Mouse (Mus musculus): ENCODE data around the gene Cdc5l. TPM values are rescaled to one million over a fixed set of nuclear protein-coding genes. Genes with fewer than 3 reads are reported as not detected.

The Cdc5l gene
- total and polyA plus RNA-seq, 3 experiments: 45.2 to 69.6 (median 58.9) TPM

DNA sequence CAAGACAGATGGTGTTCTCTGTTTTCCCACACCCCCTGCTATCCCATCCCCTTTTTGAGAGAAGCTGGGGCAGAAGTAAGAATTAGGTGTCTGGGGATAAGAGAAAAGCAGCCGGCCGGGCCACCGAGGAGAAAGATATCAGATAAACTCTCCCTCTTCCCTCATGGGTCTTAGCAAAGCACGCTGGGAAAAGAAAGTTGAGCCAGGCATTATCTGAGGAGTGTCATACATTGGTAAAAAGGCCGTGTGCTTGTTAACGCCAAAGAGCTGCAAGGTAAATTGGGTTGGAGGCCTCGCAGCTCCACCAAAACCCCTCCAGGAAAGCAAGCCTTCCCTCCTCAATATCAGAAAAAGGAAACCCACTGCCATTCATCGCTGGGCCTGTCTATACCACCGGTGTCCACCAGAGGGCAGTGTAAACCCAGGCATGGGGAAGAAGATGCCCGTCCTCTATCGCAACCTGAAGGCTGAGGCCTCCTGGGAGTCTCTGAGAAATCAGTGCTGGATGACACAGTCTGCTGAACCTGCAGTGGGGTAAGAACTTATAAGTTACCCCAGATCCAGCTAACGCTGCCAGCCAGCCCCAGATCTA lies 44.8 kb upstream of the Cdc5l start:
- in situ Hi-C loops (cut with MboI; ENCODE audit: low pct_ligation_motif_present, low pct_unique_long_range_greater_than_20kb, low sequenced_read_pairs) (loop anchor here (5.0 to 25.0 kb wide), 2 partner anchors 79 to 184 kb away; partner anchors contain the start of genes Capn11 and Nfkbie), dilution Hi-C loops (cut with MboI; ENCODE audit: extremely low pct_ligation_motif_present, extremely low pct_unique_long_range_greater_than_20kb, low sequenced_read_pairs) (no loop called here)
- H3K4me2 ChIP-seq (ENCODE audit: insufficient read depth, low read depth, poor library complexity, severe bottlenecking): no peak overlapping the region
- peaks cover 6% of the 10 kb centered on the region for H3K27me3 ChIP-seq (replicated peaks)
- H3K79me2 ChIP-seq (replicated peaks; ENCODE audit: control insufficient read depth, extremely low read depth, insufficient read depth, poor library complexity, severe bottlenecking): no peaks in the 10 kb centered on the region
- peaks cover 0 to 29% of the 10 kb centered on the region in 2 experiments; a peak in 2 of 4 replicates for H3K4me1 ChIP-seq (ENCODE audit: control insufficient read depth in 1 of 2, insufficient read depth in 2 of 2)
- peak; percentile 85 for DNase-seq (ENCODE audit: extremely low read depth)
- no peaks in the 10 kb centered on the region for H3K36me3 ChIP-seq (replicated peaks in 1 of 2; ENCODE audit: control insufficient read depth in 1 of 2, insufficient read depth in 1 of 2, low read length in 1 of 2)
- H3K9me3 ChIP-seq (replicated peaks; ENCODE audit: low read length): peaks cover 4% of the 10 kb centered on the region
- no peak overlapping the region for H3K4me3 ChIP-seq (replicated peaks in 1 of 3; ENCODE audit: low read depth in 2 of 3, low read length in 2 of 3, poor library complexity in 1 of 3)
- TF ChIP-seq SMC3 (IDR thresholded peaks at IDR 0.05; ENCODE audit: low read depth, low read length): peak; percentile 96
- peak; percentile 44 for TF ChIP-seq MEF2A (IDR thresholded peaks at IDR 0.05; ENCODE audit: borderline replicate concordance, low read depth, low read length)
- TF ChIP-seq EP300 (IDR thresholded peaks at IDR 0.05; ENCODE audit: low read length): no peak
- TF ChIP-seq SIN3A (IDR thresholded peaks at IDR 0.05; ENCODE audit: low read length): peak; percentile 37; the same call in 1 of the 2 replicates
- no peak for TF ChIP-seq MAFK (IDR thresholded peaks at IDR 0.05; ENCODE audit: insufficient replicate concordance, low read length)
- peak; percentile 97 for TF ChIP-seq RAD21 (IDR thresholded peaks at IDR 0.05; ENCODE audit: low read depth, low read length)
- no peak for TF ChIP-seq UBTF (IDR thresholded peaks at IDR 0.05; ENCODE audit: low read depth, low read length)
- TF ChIP-seq NELFE (IDR thresholded peaks at IDR 0.05; ENCODE audit: low read depth, low read length): no peak
- TF ChIP-seq USF1 (IDR thresholded peaks at IDR 0.05; ENCODE audit: low read depth, low read length): no peak
- TF ChIP-seq RCOR1 (conservative IDR thresholded peaks at IDR 0.05; ENCODE audit: low read depth, low read length): no peak
- no peak for TF ChIP-seq TBP (conservative IDR thresholded peaks at IDR 0.05; ENCODE audit: low read depth, low read length)
- no peak for TF ChIP-seq ETS1 (conservative IDR thresholded peaks at IDR 0.05; ENCODE audit: low read depth, low read length)
- TF ChIP-seq MXI1 (IDR thresholded peaks at IDR 0.05; ENCODE audit: low read depth, low read length): no peak
- 0 out of 2 replicates have a peak, but pooled peaks have one; percentile 23 for TF ChIP-seq MAZ (IDR thresholded peaks at IDR 0.05; ENCODE audit: low read depth, low read length)
- TF ChIP-seq CHD2 (IDR thresholded peaks at IDR 0.05; ENCODE audit: low read length): no peak
- 0 out of 2 replicates have a peak, but pooled peaks have one; percentile 48 for TF ChIP-seq MAX (IDR thresholded peaks at IDR 0.05; ENCODE audit: low read length)
- TF ChIP-seq JUN (IDR thresholded peaks at IDR 0.05; ENCODE audit: insufficient read depth, low read depth, low read length): no peak
- TF ChIP-seq CHD1 (IDR thresholded peaks at IDR 0.05; ENCODE audit: low read depth, low read length): no peak
- no peak for TF ChIP-seq ZNF384 (IDR thresholded peaks at IDR 0.05; ENCODE audit: low read depth, low read length)
- TF ChIP-seq TCF12 (IDR thresholded peaks at IDR 0.05; ENCODE audit: low read depth, low read length): no peak; the same call in 1 of the 2 replicates
- TF ChIP-seq MYC (IDR thresholded peaks at IDR 0.05; ENCODE audit: low read depth, low read length): peak; percentile 62; the same call in 1 of the 2 replicates
- TF ChIP-seq KAT2A (IDR thresholded peaks at IDR 0.05; ENCODE audit: insufficient replicate concordance, low read length): no peak
- peak; percentile 54; the same call in 1 of the 2 replicates for TF ChIP-seq ZC3H11A (IDR thresholded peaks at IDR 0.05; ENCODE audit: low read depth, low read length)
- TF ChIP-seq ZKSCAN1 (IDR thresholded peaks at IDR 0.05; ENCODE audit: borderline replicate concordance, low read depth, low read length): no peak
- no peak for TF ChIP-seq PAX5 (IDR thresholded peaks at IDR 0.05; ENCODE audit: low read length)
- no peak for TF ChIP-seq NRF1 (IDR thresholded peaks at IDR 0.05; ENCODE audit: low read depth, low read length)
- TF ChIP-seq HCFC1 (IDR thresholded peaks at IDR 0.05; ENCODE audit: low read depth, low read length): peak; percentile 50; the same call in 1 of the 2 replicates
- no peak for TF ChIP-seq ELF1 (IDR thresholded peaks at IDR 0.05; ENCODE audit: low read depth, low read length)
- no peak for TF ChIP-seq POLR2AphosphoS2 (IDR thresholded peaks at IDR 0.05; ENCODE audit: low read depth, low read length)
- no peak for TF ChIP-seq E2F4 (IDR thresholded peaks at IDR 0.05; ENCODE audit: insufficient replicate concordance, low read depth, low read length)
- no peak for TF ChIP-seq ZMIZ1 (IDR thresholded peaks at IDR 0.05; ENCODE audit: low read depth, low read length)
- no peak for TF ChIP-seq USF2 (conservative IDR thresholded peaks at IDR 0.05; ENCODE audit: low read depth, low read length)
- TF ChIP-seq POLR2A (IDR thresholded peaks at IDR 0.05; ENCODE audit: low read depth, low read length): no peak
- TF ChIP-seq CTCF (conservative IDR thresholded peaks at IDR 0.05 in 1 of 2, IDR thresholded peaks at IDR 0.05 in 1 of 2; ENCODE audit: low read depth in 2 of 2, low read length in 2 of 2): peak; percentile 98
- 0 out of 2 replicates have a peak, but pooled peaks have one; percentile 29 for TF ChIP-seq JUND (conservative IDR thresholded peaks at IDR 0.05; ENCODE audit: low read depth, low read length)
- TF ChIP-seq BHLHE40 (IDR thresholded peaks at IDR 0.05; ENCODE audit: low read depth, low read length): no peak
- TF ChIP-seq IRF4 (IDR thresholded peaks at IDR 0.05; ENCODE audit: low read depth, low read length): peak; percentile 14; the same call in 1 of the 2 replicates
- TF ChIP-seq GABPA (IDR thresholded peaks at IDR 0.05; ENCODE audit: insufficient replicate concordance, low read depth, low read length): no peak
- H3K27ac ChIP-seq (ENCODE audit: insufficient read depth, low read depth): no peak overlapping the region
- no peak overlapping the region for H3K9ac ChIP-seq (ENCODE audit: insufficient read depth, low read depth)

Data from CH12.LX (cell line).